Mouse (Mus musculus) left cerebral cortex, postnatal 36 days (tissue): Measurements from ENCODE around the gene Gm3252. TPM values are rescaled to one million over a fixed set of nuclear protein-coding genes. Genes with fewer than 3 reads are reported as not detected.
"Not testable (repeated sequence)": the region's sequence is repeated elsewhere in the genome, so short reads cannot be mapped to it uniquely, and the experiment has no call there.

ENCODE experiments used
- DNase-seq, 2 experiments: peaks; one replicate each; pipeline ENCODE4 v3.0.0; 2021 to 2022; ENCODE audit warnings: low spot score in 2 of 2, mixed read lengths in 1 of 2
- intact Hi-C: fragments of 180-260 bp; cut with DNase I; formaldehyde crosslinking; loops from one replicate; pipeline ENCODE4 v1.15.1; 2025
- total RNA-seq, 2 experiments: library from RNA; stranded (reverse); gene quantifications; 2 replicates each; pipeline ENCODE4 v1.2.3; 2021

Gm3252 gene
- total RNA-seq = under 1 TPM in 1 of 2 experiments, not detected in 1; 0.25 TPM

- DNase-seq, intact Hi-C loops: not testable (repeated sequence)
These were observed at the start of gene Gm3252 for GRCm38 (mm10) chr14:4726038-4726880. Gene Gm3252 (plus strand): TSS chr14:4726775.

DNA sequence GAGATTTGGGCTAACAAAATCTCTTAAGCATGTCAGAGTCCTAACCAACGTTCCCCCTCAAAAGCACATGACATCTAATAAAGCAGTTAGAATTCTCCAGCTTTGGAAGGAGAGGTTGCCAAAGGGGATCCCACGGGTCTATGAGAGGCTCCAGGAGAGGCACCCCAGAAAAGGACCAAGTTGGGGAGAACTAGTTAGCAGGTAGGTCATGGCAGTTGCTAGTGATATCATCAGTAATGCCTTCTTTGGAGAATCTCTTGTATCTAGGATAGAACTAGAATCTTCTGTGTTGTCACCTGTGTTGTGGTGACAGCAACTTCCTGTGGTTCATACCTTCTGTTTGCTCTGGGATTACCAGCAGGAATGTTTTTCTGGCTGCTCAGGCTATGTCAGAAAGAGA lies 17.6 kb upstream of the Gm3252 start, which contains the start of gene Gm7876:
TSS of gene Gm7876 (plus strand) at position 301 of the 400 bp plus-strand sequence.
- intact Hi-C loops = not testable (repeated sequence)

DNA sequence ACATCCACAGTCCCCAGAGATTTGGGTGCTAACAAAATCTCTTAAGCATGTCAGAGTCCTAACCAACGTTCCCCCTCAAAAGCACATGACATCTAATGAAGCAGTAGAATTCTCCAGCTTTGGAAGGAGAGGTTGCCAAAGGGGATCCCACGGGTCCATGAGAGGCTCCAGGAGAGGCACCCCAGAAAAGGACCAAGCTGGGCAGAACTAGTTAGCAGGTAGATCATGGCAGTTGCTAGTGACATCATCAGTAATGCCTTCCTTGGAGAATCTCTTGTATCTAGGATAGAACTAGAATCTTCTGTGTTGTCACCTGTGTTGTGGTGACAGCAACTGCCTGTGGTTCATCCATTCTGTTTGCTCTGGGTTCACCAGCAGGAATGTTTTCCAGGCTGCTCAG lies 49.5 kb downstream of the Gm3252 start, which contains the start of gene Gm9602:
TSS of gene Gm9602 (plus strand) at position 301 of the 400 bp plus-strand sequence.
- DNase-seq, intact Hi-C loops: not testable (repeated sequence)

More for the DNA sequence above, 17.6 kb upstream of the Gm3252 start, which contains the start of gene Gm7876:
- DNase-seq = not testable (repeated sequence)

Other genes with a start within 250 kb of the Gm3252 start
- gene Gm3182, start 245.0 kb upstream of the Gm3252 start, total RNA-seq = not detected
- gene Gm3047, start 171.4 kb upstream of the Gm3252 start, total RNA-seq = not detected
- under 1 TPM; 0.30 to 0.75 TPM for gene Gm8159, start 94.4 kb upstream of the Gm3252 start, total RNA-seq
- gene Gm3239, start 62.6 kb upstream of the Gm3252 start, total RNA-seq = under 1 TPM in 1 of 2 experiments, not detected in 1; 0.57 TPM
- not detected for gene Gm7876, start 17.5 kb upstream of the Gm3252 start, total RNA-seq
- gene Gm9602, start 49.6 kb downstream of the Gm3252 start, total RNA-seq = not detected
- not detected for gene Gm3269, start 111.3 kb downstream of the Gm3252 start, total RNA-seq
- 1 to 10 TPM; 4.6 to 6.0 TPM for gene Gm3264, start 128.8 kb downstream of the Gm3252 start, total RNA-seq
- not detected for gene Gm3278, start 165.6 kb downstream of the Gm3252 start, total RNA-seq